Mouse (Mus musculus): ENCODE measurements around the gene Ttc8. TPM values are rescaled to one million over a fixed set of nuclear protein-coding genes. Genes with fewer than 3 reads are reported as not detected.

The Ttc8 gene
- polyA plus RNA-seq, 1 experiment: 9.6 TPM

DNA sequence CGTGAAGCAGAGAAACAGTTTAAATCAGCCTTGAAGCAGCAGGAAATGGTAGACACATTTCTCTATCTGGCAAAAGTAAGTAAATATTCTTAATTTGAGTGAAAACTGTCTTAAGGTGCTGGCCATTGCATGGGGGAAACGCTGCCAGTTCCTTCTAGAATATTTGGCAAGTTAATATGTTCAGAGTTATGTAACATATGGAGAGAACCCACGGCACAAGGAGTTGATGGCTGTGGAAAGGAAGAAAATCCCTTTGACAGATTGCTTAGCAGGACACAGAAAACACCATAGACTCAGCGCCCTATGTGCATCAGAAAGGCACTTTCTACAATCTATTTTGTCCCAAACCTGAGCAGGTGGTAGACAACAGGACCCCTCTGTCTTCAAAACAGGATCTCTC lies 41.0 kb downstream of the Ttc8 start:
- Histone ChIP-seq H3K27ac (ENCODE audit: insufficient read depth, low read depth, low read length) (no peak overlapping the region), H3K4me1 (ENCODE audit: control insufficient read depth, insufficient read depth, low read length) (no peaks in the 10 kb centered on the region), H3K4me3 (ENCODE audit: insufficient read depth, low read length) (no peak overlapping the region)
- TF ChIP-seq CTCF (IDR thresholded peaks at IDR 0.05; ENCODE audit: low read depth, low read length) (no peak), POLR2A (IDR thresholded peaks at IDR 0.05; ENCODE audit: borderline replicate concordance, low read depth, low read length) (no peak)

DNA sequence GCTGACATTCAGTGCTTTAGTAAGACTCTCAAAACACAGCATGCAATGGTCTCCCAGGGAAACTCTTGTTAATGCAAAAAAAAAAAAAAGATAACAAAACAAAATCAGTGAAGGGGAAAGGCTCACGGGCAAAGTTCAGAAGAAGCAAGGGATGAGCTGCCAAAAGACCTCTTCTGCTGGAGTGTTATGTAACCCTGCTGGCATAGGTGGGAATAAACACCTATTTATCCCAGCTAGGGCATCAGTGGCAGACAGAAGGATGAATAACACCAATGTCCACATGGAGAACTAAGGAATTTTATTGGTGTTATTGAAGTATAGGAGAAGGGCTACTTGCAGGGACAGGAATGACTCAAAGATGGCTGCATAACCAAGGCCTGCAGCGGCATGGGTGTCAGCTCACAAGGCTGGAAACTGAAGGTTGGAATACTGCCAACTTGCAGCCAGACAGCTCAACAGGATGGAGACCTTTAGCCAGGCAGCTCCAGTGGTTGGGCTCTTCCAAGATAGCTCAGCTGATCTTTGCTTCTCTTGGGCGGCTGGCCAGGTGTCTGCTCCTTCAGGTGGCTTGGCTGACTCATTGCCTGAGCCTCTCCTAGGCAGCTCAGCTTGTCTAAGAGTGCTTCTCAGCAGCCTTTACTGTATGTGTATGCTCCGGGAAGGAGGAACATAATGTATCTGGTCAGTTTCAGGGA lies 45.2 kb downstream of the Ttc8 start:
- TF ChIP-seq CTCF (IDR thresholded peaks at IDR 0.05; ENCODE audit: low read depth, low read length) (no peak), POLR2A (IDR thresholded peaks at IDR 0.05; ENCODE audit: borderline replicate concordance, low read depth, low read length) (no peak)
- H3K4me3 ChIP-seq (ENCODE audit: insufficient read depth, low read length): no peak overlapping the region
- no peaks in the 10 kb centered on the region for H3K4me1 ChIP-seq (ENCODE audit: control insufficient read depth, insufficient read depth, low read length)
- H3K27ac ChIP-seq (ENCODE audit: insufficient read depth, low read depth, low read length): no peak overlapping the region

DNA sequence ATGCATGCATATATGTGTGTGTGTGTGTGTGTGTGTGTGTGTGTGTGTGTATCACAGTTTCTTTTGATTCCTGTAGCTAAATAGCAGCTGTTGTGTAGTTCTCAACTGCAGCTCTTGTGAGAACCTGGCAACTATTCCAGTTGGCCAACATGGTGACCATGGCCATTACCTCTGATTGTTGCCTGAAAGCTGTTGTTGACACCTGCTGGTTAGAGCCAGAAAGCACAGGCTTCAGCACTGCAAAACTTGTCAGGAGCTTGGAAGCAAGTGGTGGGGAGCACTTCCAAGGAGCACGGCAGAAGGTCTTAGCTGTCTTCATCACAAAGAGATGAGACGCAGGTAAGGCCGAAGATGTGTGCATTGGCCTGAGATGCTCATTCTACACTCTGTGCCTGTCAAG lies 51.9 kb downstream of the Ttc8 start:
- Histone ChIP-seq H3K27ac (ENCODE audit: insufficient read depth, low read depth, low read length) (no peak overlapping the region), H3K4me3 (ENCODE audit: insufficient read depth, low read length) (no peak overlapping the region), H3K4me1 (ENCODE audit: control insufficient read depth, insufficient read depth, low read length) (no peaks in the 10 kb centered on the region)
- TF ChIP-seq POLR2A (IDR thresholded peaks at IDR 0.05; ENCODE audit: borderline replicate concordance, low read depth, low read length): no peak
- TF ChIP-seq CTCF (IDR thresholded peaks at IDR 0.05; ENCODE audit: low read depth, low read length): no peak

DNA sequence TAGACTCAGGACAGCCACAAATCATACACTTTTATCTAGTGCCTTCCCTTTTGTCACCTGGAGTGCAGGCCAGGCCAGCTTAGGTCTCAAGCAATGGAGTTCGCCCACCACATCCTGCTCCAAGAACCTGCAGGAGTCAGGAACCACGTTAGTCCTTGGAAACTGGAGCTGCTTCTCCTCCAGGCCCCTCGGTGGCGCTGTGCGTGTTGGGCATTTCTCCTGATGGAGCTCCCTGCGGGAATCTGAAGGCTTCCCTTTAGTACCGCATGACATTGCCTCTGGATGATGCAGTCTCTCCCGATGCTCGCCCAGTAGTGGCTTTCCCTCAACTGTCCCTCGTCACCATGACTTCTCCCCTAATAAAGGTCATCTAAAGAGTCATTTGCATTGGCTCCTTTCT lies 53.1 kb downstream of the Ttc8 start:
- Histone ChIP-seq H3K4me1 (ENCODE audit: control insufficient read depth, insufficient read depth, low read length) (no peaks in the 10 kb centered on the region), H3K4me3 (ENCODE audit: insufficient read depth, low read length) (no peak overlapping the region), H3K27ac (ENCODE audit: insufficient read depth, low read depth, low read length) (no peak overlapping the region)
- TF ChIP-seq CTCF (IDR thresholded peaks at IDR 0.05; ENCODE audit: low read depth, low read length) (no peak), POLR2A (IDR thresholded peaks at IDR 0.05; ENCODE audit: borderline replicate concordance, low read depth, low read length) (no peak)

DNA sequence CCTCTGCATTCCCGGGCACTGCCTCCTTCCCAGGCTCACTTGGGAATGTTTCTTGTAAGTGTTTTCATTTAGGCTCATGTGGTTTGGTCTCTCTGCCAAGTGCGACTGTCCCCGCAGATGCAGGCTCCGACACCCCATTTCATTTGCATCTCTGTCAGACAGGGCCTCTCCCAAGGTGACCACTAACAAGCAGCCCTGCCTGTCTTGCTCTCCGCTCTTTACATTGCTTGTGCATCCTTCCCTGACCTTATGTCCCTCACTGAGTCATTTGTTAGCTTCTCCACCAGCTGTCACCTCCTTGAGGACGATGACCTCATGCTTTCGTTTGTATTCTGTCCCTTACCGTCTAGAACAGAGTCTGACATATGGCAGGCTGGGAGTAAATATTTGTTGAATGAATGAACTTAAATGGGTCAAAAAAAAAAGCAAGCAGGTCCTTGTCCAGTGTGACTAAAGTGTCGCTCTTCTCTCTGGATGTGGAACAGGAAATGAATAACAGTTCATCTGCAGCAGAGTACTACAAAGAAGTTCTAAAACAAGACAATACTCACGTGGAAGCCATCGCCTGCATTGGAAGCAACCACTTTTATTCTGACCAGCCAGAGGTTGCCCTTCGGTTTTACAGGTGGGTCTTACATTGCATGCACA lies 53.9 kb downstream of the Ttc8 start:
- Histone ChIP-seq H3K4me1 (ENCODE audit: control insufficient read depth, insufficient read depth, low read length) (no peaks in the 10 kb centered on the region), H3K4me3 (ENCODE audit: insufficient read depth, low read length) (no peak overlapping the region), H3K27ac (ENCODE audit: insufficient read depth, low read depth, low read length) (no peak overlapping the region)
- TF ChIP-seq POLR2A (IDR thresholded peaks at IDR 0.05; ENCODE audit: borderline replicate concordance, low read depth, low read length) (no peak), CTCF (IDR thresholded peaks at IDR 0.05; ENCODE audit: low read depth, low read length) (no peak)

DNA sequence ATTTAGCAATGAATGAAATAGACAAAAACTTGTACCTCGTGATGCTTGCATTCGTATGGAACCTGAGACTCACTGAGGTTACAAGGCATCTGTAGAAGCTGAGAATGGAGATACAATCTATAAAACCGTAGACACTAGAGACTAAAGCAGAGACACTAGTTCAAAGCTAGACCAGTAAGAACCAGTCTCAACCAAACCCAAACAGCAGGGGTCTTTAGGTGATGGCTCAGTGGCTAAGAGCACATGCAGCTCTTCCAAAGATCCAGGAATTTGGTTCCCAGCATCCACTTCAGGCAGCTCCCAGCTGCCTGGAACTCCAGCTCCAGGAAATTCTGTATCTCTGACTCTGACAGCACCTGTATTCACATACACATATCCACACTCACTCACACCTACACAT lies 60.7 kb downstream of the Ttc8 start:
- TF ChIP-seq CTCF (IDR thresholded peaks at IDR 0.05; ENCODE audit: low read depth, low read length): no peak
- no peak for TF ChIP-seq POLR2A (IDR thresholded peaks at IDR 0.05; ENCODE audit: borderline replicate concordance, low read depth, low read length)

DNA sequence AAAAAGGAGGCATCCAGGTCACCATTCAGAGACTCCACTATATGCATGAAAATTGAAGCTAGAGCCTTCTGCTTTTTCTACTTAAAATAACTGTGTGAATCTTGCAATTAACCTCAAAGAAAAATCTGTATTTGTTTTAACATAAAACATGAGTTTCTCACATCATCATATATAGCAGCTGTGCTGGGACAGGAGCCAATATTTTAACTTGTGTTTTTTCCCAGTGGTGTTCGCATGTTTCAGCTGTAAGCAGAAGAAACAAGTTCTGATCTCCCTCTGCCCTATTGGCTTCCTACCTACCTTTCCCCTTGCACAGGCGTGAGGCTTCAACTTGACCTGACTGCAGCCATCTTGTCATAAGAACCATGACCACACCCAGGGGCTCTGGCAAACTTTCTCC lies 64.4 kb downstream of the Ttc8 start:
- no peak overlapping the region for H3K4me3 ChIP-seq (ENCODE audit: insufficient read depth, low read length)
- no peak overlapping the region for H3K27ac ChIP-seq (ENCODE audit: insufficient read depth, low read depth, low read length)
- no peaks in the 10 kb centered on the region for H3K4me1 ChIP-seq (ENCODE audit: control insufficient read depth, insufficient read depth, low read length)
- no peak for TF ChIP-seq POLR2A (IDR thresholded peaks at IDR 0.05; ENCODE audit: borderline replicate concordance, low read depth, low read length)
- no peak for TF ChIP-seq CTCF (IDR thresholded peaks at IDR 0.05; ENCODE audit: low read depth, low read length)

More for the DNA sequence above, 60.7 kb downstream of the Ttc8 start:
- Histone ChIP-seq H3K4me3 (ENCODE audit: insufficient read depth, low read length) (no peak overlapping the region), H3K27ac (ENCODE audit: insufficient read depth, low read depth, low read length) (no peak overlapping the region), H3K4me1 (ENCODE audit: control insufficient read depth, insufficient read depth, low read length) (no peaks in the 10 kb centered on the region)

DNA sequence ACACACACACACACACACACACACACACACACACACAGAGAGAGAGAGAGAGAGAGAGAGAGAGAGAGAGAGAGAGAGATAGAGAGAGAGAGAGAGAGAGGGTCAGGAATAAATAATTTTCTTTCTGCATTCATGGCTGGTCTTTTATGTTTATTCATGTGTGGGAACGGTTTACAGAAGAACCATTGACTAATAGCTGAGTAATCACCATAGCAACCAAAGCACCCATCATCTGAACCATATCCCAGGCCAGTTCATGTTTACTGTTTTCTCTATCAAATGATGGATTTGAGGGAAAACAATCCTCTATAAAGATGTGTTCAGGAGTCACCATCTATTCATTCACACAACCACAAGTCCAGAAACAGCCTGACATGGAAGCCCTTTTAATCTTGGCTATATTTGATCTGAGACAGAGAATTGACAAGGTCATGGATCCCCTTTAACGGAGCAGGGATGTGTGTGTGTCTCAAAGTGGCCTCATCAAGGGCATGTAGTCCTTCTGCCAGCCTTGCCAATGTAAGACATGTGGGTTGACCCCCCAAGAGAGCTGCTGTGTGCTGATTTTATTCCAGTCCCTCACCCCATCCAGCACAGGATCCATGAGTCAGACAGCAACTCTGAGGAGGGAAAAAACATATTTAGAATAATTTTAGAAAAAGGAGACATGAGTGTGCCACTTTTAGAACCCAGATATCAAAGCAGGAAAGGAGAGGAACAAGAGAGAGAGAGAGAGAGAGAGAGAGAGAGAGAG lies 70.9 kb downstream of the Ttc8 start:
- Histone ChIP-seq H3K4me3 (ENCODE audit: insufficient read depth, low read length) (no peak overlapping the region), H3K27ac (ENCODE audit: insufficient read depth, low read depth, low read length) (no peak overlapping the region), H3K4me1 (ENCODE audit: control insufficient read depth, insufficient read depth, low read length) (no peaks in the 10 kb centered on the region)
- no peak for TF ChIP-seq CTCF (IDR thresholded peaks at IDR 0.05; ENCODE audit: low read depth, low read length)
- TF ChIP-seq POLR2A (IDR thresholded peaks at IDR 0.05; ENCODE audit: borderline replicate concordance, low read depth, low read length): no peak

DNA sequence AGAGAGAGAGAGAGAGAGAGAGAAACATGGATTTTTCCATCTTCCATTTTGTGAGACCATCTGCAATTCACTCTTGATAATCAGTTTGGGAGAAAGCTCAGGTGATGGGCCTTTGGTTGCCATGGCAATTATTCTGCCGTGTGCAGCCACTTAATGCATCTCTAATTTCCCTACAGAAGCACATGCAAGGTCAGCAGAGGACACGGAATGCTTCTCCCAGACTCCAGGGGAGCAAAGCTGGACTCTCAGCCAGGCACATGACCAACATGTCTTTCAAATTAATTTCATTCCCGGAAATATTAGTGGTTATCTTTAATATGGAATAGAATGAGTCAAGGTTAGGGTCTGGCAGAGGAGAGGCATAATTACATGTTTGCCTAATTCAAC lies 71.4 kb downstream of the Ttc8 start:
- no peak overlapping the region for H3K27ac ChIP-seq (ENCODE audit: insufficient read depth, low read depth, low read length)
- no peak overlapping the region for H3K4me3 ChIP-seq (ENCODE audit: insufficient read depth, low read length)
- H3K4me1 ChIP-seq (ENCODE audit: control insufficient read depth, insufficient read depth, low read length): no peaks in the 10 kb centered on the region
- TF ChIP-seq CTCF (IDR thresholded peaks at IDR 0.05; ENCODE audit: low read depth, low read length) (no peak), POLR2A (IDR thresholded peaks at IDR 0.05; ENCODE audit: borderline replicate concordance, low read depth, low read length) (no peak)

DNA sequence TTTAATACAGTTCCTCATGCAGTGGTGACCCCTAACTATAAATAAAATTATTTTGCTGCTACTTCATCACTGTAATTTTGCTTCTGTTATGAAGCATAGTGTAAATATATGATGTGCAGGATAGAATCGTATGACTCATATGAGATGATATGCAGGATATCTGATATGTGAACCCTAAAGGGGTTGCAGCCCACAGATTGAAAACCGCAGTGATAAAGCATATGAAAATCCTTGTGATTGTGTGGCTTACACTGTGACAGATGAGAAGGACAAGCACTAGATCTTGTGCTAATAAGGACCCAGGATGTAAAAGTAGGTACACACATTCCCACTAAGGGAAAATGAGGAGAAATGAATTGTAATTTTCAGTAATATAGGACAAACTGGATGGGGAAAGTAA lies 73.4 kb downstream of the Ttc8 start:
- no peak overlapping the region for H3K27ac ChIP-seq (ENCODE audit: insufficient read depth, low read depth, low read length)
- TF ChIP-seq CTCF (IDR thresholded peaks at IDR 0.05; ENCODE audit: low read depth, low read length): no peak
- no peak for TF ChIP-seq POLR2A (IDR thresholded peaks at IDR 0.05; ENCODE audit: borderline replicate concordance, low read depth, low read length)

More for the DNA sequence above, 73.4 kb downstream of the Ttc8 start:
- no peaks in the 10 kb centered on the region for H3K4me1 ChIP-seq (ENCODE audit: control insufficient read depth, insufficient read depth, low read length)
- H3K4me3 ChIP-seq (ENCODE audit: insufficient read depth, low read length): no peak overlapping the region
